Mouse (Mus musculus) ES-E14 (cell line): ENCODE results near the gene Flna. TPM values are rescaled to one million over a fixed set of nuclear protein-coding genes. Genes with fewer than 3 reads are reported as not detected.

ENCODE experiments used
- DNase-seq: peaks from one replicate; pipeline ENCODE4 v3.0.0-alpha.2; 2013; ENCODE audit warnings: low read depth, low spot score
- H3K27ac ChIP-seq: 2 replicates; pipeline ENCODE4 v1.5.1; 2012; ENCODE audit warnings: low read depth, mild to moderate bottlenecking, low read length, moderate library complexity, mixed read lengths; ENCODE audit not compliant: poor library complexity, insufficient read depth, severe bottlenecking
- H3K36me3 ChIP-seq: 2 replicates; pipeline ENCODE4 v1.6.1; 2012; ENCODE audit warnings: mild to moderate bottlenecking, low read length, moderate library complexity, mixed read lengths; ENCODE audit not compliant: control insufficient read depth, poor library complexity, insufficient read depth, severe bottlenecking
- H3K4me1 ChIP-seq, 2 experiments: fragments of 150-350 bp in 1 of 2; sonication (generic) in 1 of 2; 2 replicates each; pipeline ENCODE4 v1.6.1; 2012; ENCODE audit warnings: low read length in 2 of 2, mild to moderate bottlenecking in 1 of 2, mixed read lengths in 1 of 2; ENCODE audit not compliant: control insufficient read depth in 2 of 2, insufficient read depth in 2 of 2, poor library complexity in 1 of 2
- H3K4me3 ChIP-seq, 2 experiments: fragments of 150-350 bp in 1 of 2; sonication (generic) in 1 of 2; 2 replicates each; pipeline ENCODE4 v1.5.1; 2012; ENCODE audit warnings: low read length in 2 of 2, low read depth in 1 of 2, mild to moderate bottlenecking in 1 of 2, mixed read lengths in 1 of 2; ENCODE audit not compliant: insufficient read depth in 1 of 2, poor library complexity in 1 of 2, severe bottlenecking in 1 of 2
- H3K9ac ChIP-seq: 2 replicates; pipeline ENCODE4 v1.6.1; 2012; ENCODE audit warnings: low read depth, mild to moderate bottlenecking, low read length, mixed read lengths; ENCODE audit not compliant: poor library complexity, insufficient read depth, severe bottlenecking
- H3K9me3 ChIP-seq: fragments of 150-350 bp; sonication (generic); 2 replicates; pipeline ENCODE4 v1.6.1; 2012; ENCODE audit warnings: low read depth, mild to moderate bottlenecking, low read length; ENCODE audit not compliant: control insufficient read depth, insufficient read depth
- CHD2 ChIP-seq: IDR thresholded peaks from 2 replicates; pipeline ENCODE4 v1.6.1; 2014; ENCODE audit warnings: mild to moderate bottlenecking, low read depth, low read length, inconsistent platforms
- HCFC1 ChIP-seq: IDR thresholded peaks from 2 replicates; pipeline ENCODE4 v1.6.1; 2012; ENCODE audit warnings: low read length, inconsistent platforms, borderline replicate concordance; ENCODE audit not compliant: insufficient read depth
- MAFK ChIP-seq: IDR thresholded peaks from 2 replicates; pipeline ENCODE4 v1.6.1; 2014; ENCODE audit warnings: mild to moderate bottlenecking, low read depth, low read length, inconsistent platforms; ENCODE audit not compliant: insufficient read depth
- ZC3H11A ChIP-seq: IDR thresholded peaks from 2 replicates; pipeline ENCODE4 v1.6.1; 2012; ENCODE audit warnings: low read depth, mild to moderate bottlenecking, inconsistent platforms, low read length, borderline replicate concordance
- ZNF384 ChIP-seq: IDR thresholded peaks from 2 replicates; pipeline ENCODE4 v1.6.1; 2012; ENCODE audit warnings: low read depth, low read length, inconsistent platforms
- in situ Hi-C, 2 experiments: fragments of 600-800 bp; cut with MboI; formaldehyde crosslinking; loops; one replicate each; pipeline ENCODE4 v1.15.1; 2025; ENCODE audit warnings: low sequenced_read_pairs in 2 of 2, inconsistent platforms in 1 of 2; ENCODE audit not compliant: unreplicated experiment in 2 of 2
- total RNA-seq: library from RNA; depleted of rRNA; stranded (reverse); fragments of 300-350 nt; gene quantifications from 2 replicates; pipeline ENCODE4 v1.2.3, GENCODE M21; 2012

The Flna gene
- total RNA-seq, 1 experiment, result 687 TPM

- no peaks in the 10 kb centered on the region for H3K4me1 ChIP-seq
- in situ Hi-C loops, result no loop called here
- peaks cover 3% of the 10 kb centered on the region for H3K36me3 ChIP-seq
- no peaks in the 10 kb centered on the region for H3K9me3 ChIP-seq
- no peak overlapping the region for H3K27ac ChIP-seq
- no peak overlapping the region for H3K4me3 ChIP-seq
- DNase-seq, result no peak
- no peak for TF ChIP-seq ZC3H11A
- TF ChIP-seq MAFK, result no peak
- TF ChIP-seq HCFC1, result no peak
- no peak for TF ChIP-seq ZNF384
- TF ChIP-seq CHD2, result no peak
- H3K9ac ChIP-seq, result no peak overlapping the region
Measured at GRCm38 (mm10) chrX:74277916-74278315, 28.3 kb upstream of the Flna start.

- H3K36me3 ChIP-seq, result peaks cover 18% of the 10 kb centered on the region
- no peak overlapping the region for H3K27ac ChIP-seq
- peaks cover 0 to 2% of the 10 kb centered on the region in 2 experiments; a peak in 1 of 4 replicates for H3K4me1 ChIP-seq
- H3K9ac ChIP-seq, result no peak overlapping the region; the same call in 1 of the 2 replicates
- in situ Hi-C loops, result no loop called here
- no peak for TF ChIP-seq ZC3H11A
- TF ChIP-seq ZNF384, result no peak
- no peak for TF ChIP-seq MAFK
- TF ChIP-seq HCFC1, result no peak
- no peak for TF ChIP-seq CHD2
- H3K9me3 ChIP-seq, result no peaks in the 10 kb centered on the region
- no peak for DNase-seq
- 0 out of 4 replicates have a peak overlapping the region, but pooled peaks of 1 of the 2 experiments have one; percentile 17 for H3K4me3 ChIP-seq
Measured at GRCm38 (mm10) chrX:74273422-74274322, 24.1 kb upstream of the Flna start.

- TF ChIP-seq MAFK (no peak), HCFC1 (no peak), CHD2 (no peak), ZNF384 (no peak), ZC3H11A (no peak)
- in situ Hi-C loops, result no loop called here
Measured at GRCm38 (mm10) chrX:74270902-74271551, 21.4 kb upstream of the Flna start.

GRCm38 (mm10) chrX:74270062-74270901 lies 20.7 kb upstream of the Flna start, which contains the start of gene Rpl10:
Rpl10 (plus strand) TSS chrX:74270812.
- H3K36me3 ChIP-seq, result peaks cover 18% of the 10 kb centered on the region
- no peaks in the 10 kb centered on the region for H3K9me3 ChIP-seq
- peak; percentile 30; the same call in 1 of the 2 replicates for TF ChIP-seq CHD2
- TF ChIP-seq HCFC1, result peak; percentile 71; the same call in 1 of the 2 replicates
- TF ChIP-seq ZNF384, result peak; percentile 72
- no peak for TF ChIP-seq ZC3H11A
- no peak for TF ChIP-seq MAFK
- peak; percentile 82 for DNase-seq
- in situ Hi-C loops, result no loop called here
- peak within 1 kb of the TSS; percentile 93 for H3K27ac ChIP-seq
- peak within 1 kb of the TSS; percentile 86 to 95 for H3K4me3 ChIP-seq
- H3K9ac ChIP-seq, result peak within 1 kb of the TSS; percentile 98
- peaks cover 0 to 2% of the 10 kb centered on the region in 2 experiments; a peak in 1 of 4 replicates for H3K4me1 ChIP-seq

More at GRCm38 (mm10) chrX:74270902-74271551, 21.4 kb upstream of the Flna start:
- Histone ChIP-seq H3K4me1 (peaks cover 0 to 2% of the 10 kb centered on the region in 2 experiments; a peak in 1 of 4 replicates), H3K36me3 (peaks cover 18% of the 10 kb centered on the region), H3K27ac (peak overlapping the region; percentile 93), H3K9ac (peak overlapping the region; percentile 98), H3K4me3 (peak overlapping the region; percentile 86 to 95), H3K9me3 (no peaks in the 10 kb centered on the region)
- DNase-seq, result no peak
